Mouse (Mus musculus): ENCODE measurements at regions not wholly inside any gene's neighbourhood (a gene's known extent, or its start where the extent isn't known, plus 50 kb on each side); places are given as distances from the start of the nearest gene placed in this dataset.

DNA sequence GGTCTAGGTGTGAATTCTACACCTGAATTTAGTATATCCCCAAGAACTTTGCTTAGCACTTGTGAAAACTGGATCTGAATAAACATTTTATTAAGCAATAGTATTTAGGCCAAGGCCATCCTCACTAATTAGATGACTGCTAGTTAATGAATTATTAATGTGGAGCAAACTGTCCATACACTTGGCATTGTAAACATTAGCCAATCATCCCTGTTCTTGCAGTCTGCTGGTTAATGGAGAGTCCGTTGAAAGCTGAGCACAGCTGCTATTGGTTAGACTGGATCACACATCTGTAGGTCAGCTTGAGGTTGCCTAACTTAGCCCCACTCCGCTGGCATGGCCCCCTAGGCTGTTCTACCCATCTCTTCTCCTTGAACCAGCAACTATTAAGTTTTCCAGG is 826.2 kb upstream of the 4930452B06Rik start:
- no peak for ATAC-seq (ENCODE audit: low FRiP score, low read depth)
- Histone ChIP-seq H3K36me3 (no peaks in the 10 kb centered on the region), H3K27ac (no peak overlapping the region), H3K27me3 (replicated peaks) (no peaks in the 10 kb centered on the region), H3K4me1 (no peaks in the 10 kb centered on the region), H3K4me3 (no peak overlapping the region), H3K9me3 (no peaks in the 10 kb centered on the region), H3K9ac (no peak overlapping the region), H3K4me2 (replicated peaks) (no peak overlapping the region)
- 80% methylated on average over 2 of the region's 2 CpGs for WGBS

DNA sequence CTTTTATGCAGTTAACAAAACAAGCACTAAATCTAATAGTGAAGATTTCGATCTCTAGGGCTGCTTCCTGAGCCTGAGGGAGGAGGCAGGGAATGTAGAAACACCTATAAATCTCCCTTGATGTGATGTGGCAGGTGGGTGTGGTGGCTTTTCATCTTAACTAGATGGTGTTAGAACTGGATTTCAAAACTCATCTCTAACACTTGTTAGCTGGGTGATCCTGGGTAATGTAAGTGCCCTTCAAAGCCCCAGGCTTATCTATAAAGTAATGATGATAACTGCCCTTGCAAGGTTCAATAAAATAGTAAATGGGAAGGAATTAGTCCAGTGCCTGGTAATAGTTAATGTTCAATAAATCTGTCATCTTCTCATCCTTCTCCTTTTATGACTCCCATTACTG is 822.5 kb upstream of the 4930452B06Rik start:
- no peak overlapping the region for H3K4me3 ChIP-seq
- H3K9ac ChIP-seq = no peak overlapping the region
- no peak for ATAC-seq (ENCODE audit: low FRiP score, low read depth)
- no peaks in the 10 kb centered on the region for H3K4me1 ChIP-seq
- no peaks in the 10 kb centered on the region for H3K9me3 ChIP-seq
- H3K36me3 ChIP-seq = no peaks in the 10 kb centered on the region
- no peak overlapping the region for H3K4me2 ChIP-seq (replicated peaks)
- no peaks in the 10 kb centered on the region for H3K27me3 ChIP-seq (replicated peaks)
- H3K27ac ChIP-seq = no peak overlapping the region
- WGBS = 8% methylated on average over 1 of the region's 1 CpGs

DNA sequence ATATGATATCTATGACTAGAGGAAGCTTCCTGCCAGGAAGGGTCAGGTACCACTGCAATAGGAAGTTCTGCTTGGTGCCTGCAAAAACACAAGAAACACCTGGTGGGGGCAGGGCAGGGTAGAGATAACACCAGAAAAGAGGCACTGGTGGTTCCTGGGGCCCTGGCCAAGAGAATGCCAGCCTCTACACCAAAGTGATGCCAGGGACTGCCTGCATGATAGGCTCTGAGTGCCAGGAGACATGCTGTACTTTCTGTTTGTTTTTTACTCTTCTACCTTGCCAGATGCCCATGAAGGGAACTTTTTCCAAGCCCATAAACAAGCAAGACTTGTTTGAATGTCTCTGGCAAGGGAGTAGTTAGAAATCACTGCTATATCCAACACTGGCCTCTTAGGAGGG is 812.9 kb upstream of the 4930452B06Rik start:
- Histone ChIP-seq H3K27ac (no peak overlapping the region), H3K9ac (no peak overlapping the region), H3K4me1 (no peaks in the 10 kb centered on the region), H3K36me3 (no peaks in the 10 kb centered on the region), H3K27me3 (replicated peaks) (no peaks in the 10 kb centered on the region), H3K4me2 (replicated peaks) (no peak overlapping the region), H3K4me3 (no peak overlapping the region), H3K9me3 (no peaks in the 10 kb centered on the region)
- ATAC-seq (ENCODE audit: low FRiP score, low read depth) = no peak

GRCm38 (mm10) chr14:9475169-9475568 is 809.1 kb upstream of the 4930452B06Rik start:
- Histone ChIP-seq H3K4me1 (no peaks in the 10 kb centered on the region), H3K36me3 (no peaks in the 10 kb centered on the region), H3K4me3 (no peak overlapping the region), H3K9ac (no peak overlapping the region), H3K9me3 (no peaks in the 10 kb centered on the region), H3K4me2 (replicated peaks) (no peak overlapping the region), H3K27ac (no peak overlapping the region), H3K27me3 (replicated peaks) (no peaks in the 10 kb centered on the region)
- ATAC-seq (ENCODE audit: low FRiP score, low read depth) = no peak
- WGBS = 83% methylated on average over 7 of the region's 7 CpGs

DNA sequence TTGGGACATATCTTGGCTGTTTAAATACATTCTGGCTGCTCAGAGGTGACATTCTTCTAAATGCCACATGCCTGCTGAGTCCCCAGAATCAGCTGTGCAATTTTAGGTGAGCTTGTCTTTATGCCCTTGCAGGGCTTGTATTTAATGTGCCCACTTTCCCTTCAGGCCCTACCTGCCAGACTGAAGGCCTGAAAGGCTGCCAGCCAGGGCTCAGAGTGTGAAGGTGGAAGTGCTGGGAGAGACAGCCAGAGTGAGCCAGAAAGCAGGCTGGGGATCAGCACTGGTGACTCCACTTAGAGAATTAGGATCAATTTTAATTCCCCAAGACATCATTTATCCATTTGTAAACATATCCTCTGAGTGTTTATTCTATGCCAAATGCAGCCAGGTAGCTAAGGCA is 803.6 kb upstream of the 4930452B06Rik start:
- H3K4me1 ChIP-seq = no peaks in the 10 kb centered on the region
- no peak overlapping the region for H3K9ac ChIP-seq
- no peaks in the 10 kb centered on the region for H3K36me3 ChIP-seq
- H3K27me3 ChIP-seq (replicated peaks) = no peaks in the 10 kb centered on the region
- H3K9me3 ChIP-seq = no peaks in the 10 kb centered on the region
- H3K4me3 ChIP-seq = no peak overlapping the region
- H3K27ac ChIP-seq = no peak overlapping the region
- ATAC-seq (ENCODE audit: low FRiP score, low read depth) = no peak
- no peak overlapping the region for H3K4me2 ChIP-seq (replicated peaks)

DNA sequence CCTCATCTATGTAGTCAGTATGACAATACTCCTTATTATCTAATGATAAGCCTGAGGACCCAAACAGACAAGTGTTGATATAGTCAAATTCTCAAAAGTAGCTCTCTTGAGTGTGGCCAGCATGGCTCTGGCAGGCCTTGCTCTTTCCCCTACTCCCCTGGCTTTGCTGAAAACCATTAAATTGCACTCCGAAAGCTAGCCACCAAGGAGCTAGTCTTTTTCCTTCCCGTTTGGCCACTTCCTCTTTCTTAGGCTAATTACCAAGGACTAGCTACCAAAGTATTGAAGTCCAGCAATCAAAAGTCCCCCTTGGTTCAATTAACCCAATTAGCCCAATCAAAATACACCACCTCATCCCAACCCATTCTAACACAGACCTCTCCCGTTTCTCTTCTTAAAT is 802.6 kb upstream of the 4930452B06Rik start:
- Histone ChIP-seq H3K4me1 (no peaks in the 10 kb centered on the region), H3K9me3 (no peaks in the 10 kb centered on the region), H3K4me3 (no peak overlapping the region), H3K27me3 (replicated peaks) (no peaks in the 10 kb centered on the region), H3K9ac (no peak overlapping the region), H3K27ac (no peak overlapping the region), H3K36me3 (no peaks in the 10 kb centered on the region), H3K4me2 (replicated peaks) (no peak overlapping the region)
- 74% methylated on average over 3 of the region's 3 CpGs for WGBS
- no peak for ATAC-seq (ENCODE audit: low FRiP score, low read depth)

GRCm38 (mm10) chr14:9467690-9468458 is 801.8 kb upstream of the 4930452B06Rik start:
- 64% methylated on average over 7 of the region's 7 CpGs for WGBS
- Histone ChIP-seq H3K27me3 (replicated peaks) (no peaks in the 10 kb centered on the region), H3K9ac (no peak overlapping the region), H3K27ac (no peak overlapping the region), H3K36me3 (no peaks in the 10 kb centered on the region), H3K4me2 (replicated peaks) (no peak overlapping the region), H3K4me3 (no peak overlapping the region), H3K9me3 (no peaks in the 10 kb centered on the region), H3K4me1 (no peaks in the 10 kb centered on the region)
- ATAC-seq (ENCODE audit: low FRiP score, low read depth) = no peak

DNA sequence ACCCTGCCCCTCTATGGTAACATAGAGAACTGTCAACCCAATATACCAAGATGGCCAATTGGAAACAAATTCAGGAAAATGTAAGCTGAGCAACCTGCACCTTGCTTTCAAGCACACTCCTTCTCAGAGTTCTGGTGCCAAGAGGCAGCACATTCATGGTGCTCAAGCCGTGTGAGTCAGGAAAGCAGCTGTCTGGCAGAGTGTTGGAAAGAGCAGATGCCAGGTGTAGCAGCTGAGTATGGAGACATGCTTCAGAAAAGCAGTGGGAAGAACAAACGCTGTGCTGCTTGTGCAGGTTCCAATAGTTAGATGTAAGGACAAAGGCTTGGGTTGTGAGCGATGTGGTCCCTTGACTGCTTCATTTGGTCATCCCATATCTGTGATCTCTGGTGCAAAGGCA is 794.0 kb upstream of the 4930452B06Rik start:
- WGBS = 96% methylated on average over 3 of the region's 3 CpGs
- Histone ChIP-seq H3K36me3 (no peaks in the 10 kb centered on the region), H3K27ac (no peak overlapping the region), H3K9ac (no peak overlapping the region), H3K4me1 (no peaks in the 10 kb centered on the region), H3K27me3 (replicated peaks) (no peaks in the 10 kb centered on the region), H3K4me3 (no peak overlapping the region), H3K4me2 (replicated peaks) (no peak overlapping the region), H3K9me3 (no peaks in the 10 kb centered on the region)
- ATAC-seq (ENCODE audit: low FRiP score, low read depth) = no peak

DNA sequence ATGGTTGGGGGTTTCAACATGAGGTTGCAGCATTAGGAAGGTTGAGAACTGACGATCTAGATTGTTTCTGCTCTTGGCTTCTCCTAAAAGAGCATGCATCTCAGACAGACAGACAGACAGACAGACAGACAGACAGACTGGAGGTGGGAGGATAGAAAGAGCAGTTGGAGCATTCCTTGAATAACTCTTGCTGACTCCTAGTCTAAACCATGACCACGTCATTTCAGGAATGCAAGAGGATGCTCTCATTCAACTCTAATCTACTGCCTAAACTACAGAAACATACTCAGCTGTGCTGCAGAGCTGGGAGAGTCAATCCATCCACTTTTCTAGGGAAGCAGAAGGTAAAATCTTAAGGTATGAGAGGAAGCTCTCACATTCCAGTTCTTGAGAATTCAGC is 792.8 kb upstream of the 4930452B06Rik start:
- ATAC-seq (ENCODE audit: low FRiP score, low read depth) = no peak
- no peak overlapping the region for H3K4me2 ChIP-seq (replicated peaks)
- H3K4me3 ChIP-seq = no peak overlapping the region
- no peaks in the 10 kb centered on the region for H3K27me3 ChIP-seq (replicated peaks)
- H3K9me3 ChIP-seq = no peaks in the 10 kb centered on the region
- no peaks in the 10 kb centered on the region for H3K4me1 ChIP-seq
- H3K27ac ChIP-seq = no peak overlapping the region
- no peaks in the 10 kb centered on the region for H3K36me3 ChIP-seq
- WGBS = 93% methylated on average over 2 of the region's 2 CpGs
- no peak overlapping the region for H3K9ac ChIP-seq

DNA sequence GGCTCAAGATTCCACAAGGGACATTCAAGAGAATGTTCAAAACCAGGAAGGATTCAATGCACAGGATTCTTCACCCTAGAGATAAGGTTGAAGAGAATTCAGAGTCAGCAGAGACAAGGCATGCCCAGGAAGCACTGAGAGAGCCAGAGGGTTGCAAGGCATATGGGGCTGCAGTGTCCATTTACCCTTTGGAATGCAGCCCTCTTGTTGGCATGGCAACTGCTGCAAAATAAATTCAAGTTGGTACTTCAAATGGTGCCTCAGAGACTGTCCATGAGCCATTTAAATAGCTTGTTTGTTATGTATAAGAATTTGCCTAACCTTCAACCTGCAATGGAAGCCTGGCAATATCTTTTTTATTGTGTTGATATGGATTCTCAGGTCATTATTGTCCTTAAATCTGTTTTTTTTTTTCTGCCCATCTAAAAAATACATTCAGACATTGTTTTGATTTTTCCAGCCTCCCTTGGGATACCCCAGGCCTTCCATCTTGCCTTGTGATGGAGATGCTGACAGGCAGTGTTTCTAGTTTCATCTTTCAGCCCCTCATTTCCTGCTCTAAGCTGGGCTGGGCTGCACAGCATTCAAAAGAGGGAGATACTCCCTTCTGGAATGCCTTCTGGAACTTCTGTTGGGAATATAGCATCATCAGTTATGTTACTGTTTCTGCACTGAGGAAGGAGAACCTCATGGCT is 791.9 kb upstream of the 4930452B06Rik start:
- Histone ChIP-seq H3K4me1 (no peaks in the 10 kb centered on the region), H3K36me3 (no peaks in the 10 kb centered on the region), H3K9me3 (no peaks in the 10 kb centered on the region), H3K9ac (no peak overlapping the region), H3K4me3 (no peak overlapping the region), H3K27ac (no peak overlapping the region), H3K27me3 (replicated peaks) (no peaks in the 10 kb centered on the region), H3K4me2 (replicated peaks) (no peak overlapping the region)
- no peak for ATAC-seq (ENCODE audit: low FRiP score, low read depth)

GRCm38 (mm10) chr14:9455986-9456385 is 789.9 kb upstream of the 4930452B06Rik start:
- WGBS = 96% methylated on average over 5 of the region's 5 CpGs

DNA sequence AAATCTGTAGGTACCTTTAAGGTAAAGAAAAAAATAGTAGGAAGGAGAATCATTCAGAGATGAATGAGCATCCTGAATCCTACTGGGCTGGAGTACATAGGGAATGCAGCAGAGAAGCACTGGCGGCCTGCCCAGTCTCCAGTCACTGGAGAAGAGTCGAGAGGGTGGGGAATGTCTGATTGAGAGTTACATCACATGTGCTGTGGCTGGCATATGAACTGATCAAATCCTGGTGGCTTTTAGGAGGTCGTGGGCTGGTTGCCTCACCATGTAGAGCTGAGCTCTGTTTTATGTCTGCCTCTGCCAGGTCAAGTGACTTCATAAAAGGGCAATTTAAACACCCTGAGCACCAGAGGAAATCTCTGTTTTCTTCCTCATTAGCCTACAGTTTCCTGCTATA is 783.9 kb upstream of the 4930452B06Rik start:
- H3K27me3 ChIP-seq (replicated peaks) = no peaks in the 10 kb centered on the region
- WGBS = 65% methylated on average over 3 of the region's 3 CpGs
- no peaks in the 10 kb centered on the region for H3K9me3 ChIP-seq
- no peak overlapping the region for H3K4me3 ChIP-seq
- no peak for ATAC-seq (ENCODE audit: low FRiP score, low read depth)
- H3K4me2 ChIP-seq (replicated peaks) = no peak overlapping the region
- no peak overlapping the region for H3K9ac ChIP-seq
- H3K36me3 ChIP-seq = no peaks in the 10 kb centered on the region
- H3K4me1 ChIP-seq = no peaks in the 10 kb centered on the region
- H3K27ac ChIP-seq = no peak overlapping the region

More at GRCm38 (mm10) chr14:9455986-9456385, 789.9 kb upstream of the 4930452B06Rik start:
- Histone ChIP-seq H3K4me3 (no peak overlapping the region), H3K27me3 (replicated peaks) (no peaks in the 10 kb centered on the region), H3K9ac (no peak overlapping the region), H3K9me3 (no peaks in the 10 kb centered on the region), H3K4me2 (replicated peaks) (no peak overlapping the region), H3K36me3 (no peaks in the 10 kb centered on the region), H3K27ac (no peak overlapping the region), H3K4me1 (no peaks in the 10 kb centered on the region)
- ATAC-seq (ENCODE audit: low FRiP score, low read depth) = no peak

DNA sequence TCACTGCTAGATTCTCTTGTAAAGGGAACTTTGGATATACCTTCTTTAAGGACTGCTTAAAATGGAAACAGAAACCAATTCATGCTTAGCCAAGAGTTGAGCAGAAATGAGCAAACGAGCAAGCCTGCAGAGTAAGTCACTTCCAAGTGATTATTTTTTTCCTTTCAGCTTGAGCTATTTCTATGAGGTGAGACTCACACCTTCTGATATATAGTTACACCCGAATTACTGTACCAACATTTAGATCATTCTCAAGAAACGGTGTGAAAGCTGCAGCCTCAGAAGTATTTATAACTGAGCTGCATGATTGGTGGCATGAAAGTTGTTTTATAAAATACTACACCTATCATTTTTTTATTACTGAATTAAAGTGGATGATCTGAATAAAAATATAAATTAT is 771.9 kb upstream of the 4930452B06Rik start:
- H3K4me1 ChIP-seq = no peaks in the 10 kb centered on the region
- H3K9me3 ChIP-seq = no peaks in the 10 kb centered on the region
- H3K27me3 ChIP-seq (replicated peaks) = no peaks in the 10 kb centered on the region
- no peaks in the 10 kb centered on the region for H3K36me3 ChIP-seq
- no peak overlapping the region for H3K4me3 ChIP-seq
- H3K4me2 ChIP-seq (replicated peaks) = no peak overlapping the region
- no peak overlapping the region for H3K27ac ChIP-seq
- no peak for ATAC-seq (ENCODE audit: low FRiP score, low read depth)
- no peak overlapping the region for H3K9ac ChIP-seq
- 76% methylated on average over 3 of the region's 3 CpGs for WGBS

Data from neural tube, embryonic 12.5 days (tissue).